ENCODE assay signal across 7 mouse cellular contexts in genomic region chr14:56598759-56599158, GRCm38 (mm10). TPM values are rescaled to one million over a fixed set of nuclear protein-coding genes. Genes with fewer than 3 reads are reported as not detected.
DNase-seq lines count a peak whose midpoint lies in the region; ATAC-seq and TF ChIP-seq lines count a peak whose summit lies in the region.

No protein-coding gene starts in this region.

- H3K27ac ChIP-seq in midbrain, embryonic 10.5 days (replicated peaks): peak overlapping the region; percentile 67; the same call in 1 of the 2 replicates
- H3K27ac ChIP-seq in midbrain, embryonic 16.5 days (ENCODE audit: low read length): no peak overlapping the region
- no peak overlapping the region for H3K27ac ChIP-seq in bone marrow macrophage, adult 2 months (ENCODE audit: insufficient read depth, low read depth, low read length)

- WGBS in midbrain, embryonic 10.5 days: 45% methylated on average over 6 of the region's 6 CpGs
- WGBS in midbrain, embryonic 16.5 days: 45% methylated on average over 6 of the region's 6 CpGs

- peak; percentile 62 for DNase-seq in midbrain, embryonic 10.5 days (ENCODE audit: low spot score)
- DNase-seq in MN1 (ENCODE audit: low spot score): peak; percentile 15
- peak; percentile 61 for DNase-seq in forelimb bud, embryonic 11.5 days (ENCODE audit: low read depth, low spot score)
- DNase-seq in lung, adult 18-20 months: peak; percentile 38 to 44
- DNase-seq in spleen, adult 18-20 months: peak; percentile 28 to 70

- no peak for TF ChIP-seq POLR2A in bone marrow macrophage, adult 2 months (IDR thresholded peaks at IDR 0.05; ENCODE audit: borderline replicate concordance, low read depth, low read length)

- no peak overlapping the region for H3K9ac ChIP-seq in midbrain, embryonic 16.5 days (ENCODE audit: low read depth, low read length)

- H3K4me1 ChIP-seq in midbrain, embryonic 10.5 days: no peaks in the 10 kb centered on the region
- H3K4me1 ChIP-seq in midbrain, embryonic 16.5 days (ENCODE audit: control insufficient read depth, insufficient read depth, low read length): no peaks in the 10 kb centered on the region
- no peaks in the 10 kb centered on the region for H3K4me1 ChIP-seq in bone marrow macrophage, adult 2 months (ENCODE audit: control insufficient read depth, insufficient read depth, low read length)

- no peaks in the 10 kb centered on the region for H3K27me3 ChIP-seq in midbrain, embryonic 10.5 days (ENCODE audit: low read depth, poor library complexity, severe bottlenecking)
- H3K27me3 ChIP-seq in midbrain, embryonic 16.5 days (ENCODE audit: control insufficient read depth, insufficient read depth, low read depth, low read length): no peaks in the 10 kb centered on the region

- H3K9me3 ChIP-seq in midbrain, embryonic 10.5 days (replicated peaks): no peaks in the 10 kb centered on the region
- H3K9me3 ChIP-seq in midbrain, embryonic 16.5 days (replicated peaks; ENCODE audit: control insufficient read depth, low read length, poor library complexity, severe bottlenecking): no peaks in the 10 kb centered on the region

- peak; percentile 98 for TF ChIP-seq CTCF in bone marrow macrophage, adult 2 months (IDR thresholded peaks at IDR 0.05; ENCODE audit: low read depth, low read length)

- H3K4me3 ChIP-seq in midbrain, embryonic 10.5 days: no peak overlapping the region
- H3K4me3 ChIP-seq in midbrain, embryonic 16.5 days (ENCODE audit: low read depth, low read length): no peak overlapping the region
- no peak overlapping the region for H3K4me3 ChIP-seq in bone marrow macrophage, adult 2 months (ENCODE audit: insufficient read depth, low read length)

- H3K36me3 ChIP-seq in midbrain, embryonic 10.5 days: no peaks in the 10 kb centered on the region
- no peaks in the 10 kb centered on the region for H3K36me3 ChIP-seq in midbrain, embryonic 16.5 days (ENCODE audit: control insufficient read depth, insufficient read depth, low read length)

- H3K4me2 ChIP-seq in midbrain, embryonic 16.5 days (ENCODE audit: low read length): no peak overlapping the region

- ATAC-seq in midbrain, embryonic 16.5 days: no peak

RNA-seq across cellular contexts. Expression of gene Parp4, which starts 23.3 kb away (rescaled TPM):
- polyA plus RNA-seq in midbrain, embryonic 10.5 days (2016; fragmentation: Nextera tagmentation; extraction: Ambion mirVana): 1.4 and 1.6 TPM in 2 replicates
- polyA plus RNA-seq in midbrain, embryonic 16.5 days (2015; fragmentation: Nextera tagmentation; extraction: Ambion mirVana): 0.93 and 1.5 TPM in 2 replicates
- 38.3 and 43.7 TPM in 2 replicates for polyA plus RNA-seq in bone marrow macrophage, adult 2 months (2012; ENCODE audit: insufficient read depth, insufficient read length, missing spikeins)

RNA-seq across cellular contexts. Expression of gene Cenpj, which starts 23.5 kb away (rescaled TPM):
- polyA plus RNA-seq in midbrain, embryonic 10.5 days (2016; fragmentation: Nextera tagmentation; extraction: Ambion mirVana): 23.5 and 24.3 TPM in 2 replicates
- polyA plus RNA-seq in midbrain, embryonic 16.5 days (2015; fragmentation: Nextera tagmentation; extraction: Ambion mirVana): 5.3 TPM in 2 replicates
- polyA plus RNA-seq in bone marrow macrophage, adult 2 months (2012; ENCODE audit: insufficient read depth, insufficient read length, missing spikeins): 9.6 and 17.0 TPM in 2 replicates

Comparison
In these comparisons a context has a peak if more than half of its experiments do, and no peak if none do; other contexts are left out.
1. RNA of gene Parp4, which starts 23.3 kb away (polyA plus RNA-seq): 38.3 to 43.7 TPM in bone marrow macrophage, adult 2 months; 1.4 to 1.6 TPM in midbrain, embryonic 10.5 days and 0.93 to 1.5 TPM in midbrain, embryonic 16.5 days; every median in the first group is over 10 times any median in the second.
2. Peak in every context shown above with its lines, with median percentiles within 50 percentile points of each other: DNase-seq.